Mouse (Mus musculus): ENCODE measurements at regions not wholly inside any gene's neighbourhood (a gene's known extent, or its start where the extent isn't known, plus 50 kb on each side); places are given as distances from the start of the nearest gene placed in this dataset.

DNA sequence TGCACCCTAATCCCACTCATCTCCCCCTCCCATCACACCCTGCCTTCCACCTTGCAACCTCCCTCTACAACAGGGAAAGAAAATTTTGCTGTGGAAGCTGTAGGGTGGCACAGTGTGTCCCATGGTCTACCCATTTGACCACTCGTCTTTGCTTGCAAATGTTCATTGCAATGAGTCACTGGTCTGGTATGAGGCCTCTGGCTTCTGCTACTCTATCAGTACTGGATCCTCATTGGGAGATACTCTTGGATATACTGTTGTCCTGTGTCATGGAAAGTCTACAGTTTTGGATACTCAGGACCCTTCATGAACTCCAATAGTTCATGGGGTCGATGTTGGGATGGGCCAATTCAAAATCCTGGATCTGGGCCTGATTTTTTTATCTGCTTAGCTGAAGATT lies 156.1 kb downstream of the 1500009L16Rik start:
- 85% methylated on average over 2 of the region's 2 CpGs for WGBS
- Histone ChIP-seq H3K4me1 (ENCODE audit: control insufficient read depth, insufficient read depth, low read length) (peaks cover 3% of the 10 kb centered on the region), H3K4me3 (ENCODE audit: low read depth, low read length) (no peak overlapping the region), H3K4me2 (ENCODE audit: low read depth, low read length) (no peak overlapping the region), H3K9ac (replicated peaks; ENCODE audit: low read length) (no peak overlapping the region), H3K9me3 (replicated peaks; ENCODE audit: control insufficient read depth, low read length) (no peaks in the 10 kb centered on the region), H3K27ac (replicated peaks; ENCODE audit: low read depth, low read length) (no peak overlapping the region), H3K36me3 (replicated peaks; ENCODE audit: control insufficient read depth, insufficient read depth, low read depth, low read length) (no peaks in the 10 kb centered on the region), H3K27me3 (ENCODE audit: control insufficient read depth, insufficient read depth, low read length) (no peaks in the 10 kb centered on the region)
- ATAC-seq (replicated peaks; ENCODE audit: insufficient number of reproducible peaks, low FRiP score, low TSS enrichment, low read depth): no peak
- DNase-seq (ENCODE audit: low spot score): no peak

DNA sequence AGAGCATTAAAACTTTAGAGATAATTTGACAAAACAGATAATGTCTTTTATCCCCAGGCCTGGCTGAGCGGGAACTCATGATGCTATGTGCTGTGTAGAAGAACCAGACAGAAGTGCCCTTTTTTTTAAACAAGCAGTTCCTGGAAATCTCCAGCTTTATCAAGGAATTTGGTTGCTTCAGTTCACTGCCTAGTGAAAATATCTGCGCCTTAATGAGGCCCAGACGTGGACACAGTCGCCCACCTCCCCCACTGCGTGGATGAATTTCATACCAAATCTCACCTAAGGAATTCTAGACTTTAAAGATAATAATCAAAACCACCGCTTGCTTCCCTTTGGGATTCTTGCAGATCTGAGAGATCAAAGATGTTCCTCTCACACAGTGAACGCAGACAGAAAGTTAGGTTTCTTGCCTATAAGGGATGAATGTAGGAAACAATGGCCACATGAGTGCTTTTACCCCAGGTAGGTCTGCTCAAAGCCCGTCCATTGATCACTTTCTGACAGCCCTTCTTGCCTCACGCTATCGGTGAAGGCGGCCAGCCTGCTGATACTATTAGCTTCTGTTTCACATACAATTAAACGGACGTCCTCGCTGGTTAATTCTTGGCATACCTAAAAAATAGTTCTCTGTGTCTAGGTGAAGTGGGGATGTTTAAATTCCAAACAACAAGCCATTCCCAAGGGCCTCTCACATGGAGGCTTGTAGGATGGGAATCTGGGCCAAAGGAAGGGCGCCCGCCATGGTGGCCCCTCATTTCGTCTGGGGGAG lies 159.6 kb downstream of the 1500009L16Rik start:
- H3K27me3 ChIP-seq (ENCODE audit: control insufficient read depth, insufficient read depth, low read length): no peaks in the 10 kb centered on the region
- ATAC-seq (replicated peaks; ENCODE audit: insufficient number of reproducible peaks, low FRiP score, low TSS enrichment, low read depth) (peak; percentile 71), DNase-seq (ENCODE audit: low spot score) (peak; percentile 82)
- H3K9me3 ChIP-seq (replicated peaks; ENCODE audit: control insufficient read depth, low read length): no peaks in the 10 kb centered on the region
- peak overlapping the region; percentile 76 for H3K27ac ChIP-seq (replicated peaks; ENCODE audit: low read depth, low read length)
- no peak overlapping the region for H3K9ac ChIP-seq (replicated peaks; ENCODE audit: low read length)
- H3K4me2 ChIP-seq (ENCODE audit: low read depth, low read length): no peak overlapping the region
- H3K4me3 ChIP-seq (ENCODE audit: low read depth, low read length): no peak overlapping the region
- H3K36me3 ChIP-seq (replicated peaks; ENCODE audit: control insufficient read depth, insufficient read depth, low read depth, low read length): no peaks in the 10 kb centered on the region
- H3K4me1 ChIP-seq (ENCODE audit: control insufficient read depth, insufficient read depth, low read length): peaks cover 3% of the 10 kb centered on the region
- 28% methylated on average over 17 of the region's 17 CpGs for WGBS

DNA sequence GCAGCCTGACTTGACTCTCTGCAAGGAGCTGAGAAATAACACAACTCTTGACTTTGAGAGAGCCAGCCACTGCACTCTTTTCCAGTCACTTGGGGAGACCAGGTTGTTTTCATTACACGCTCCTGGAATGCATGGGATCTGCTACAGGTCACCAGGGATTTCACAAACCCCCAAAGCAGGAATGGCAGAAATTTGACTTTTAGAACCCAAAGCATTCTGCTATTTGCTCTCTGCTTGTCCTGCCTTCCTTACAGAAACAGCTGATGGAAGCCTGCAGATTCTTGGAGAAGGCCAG lies 160.2 kb downstream of the 1500009L16Rik start:
- ATAC-seq (replicated peaks; ENCODE audit: insufficient number of reproducible peaks, low FRiP score, low TSS enrichment, low read depth): peak; percentile 16; the same call in 1 of the 2 replicates

DNA sequence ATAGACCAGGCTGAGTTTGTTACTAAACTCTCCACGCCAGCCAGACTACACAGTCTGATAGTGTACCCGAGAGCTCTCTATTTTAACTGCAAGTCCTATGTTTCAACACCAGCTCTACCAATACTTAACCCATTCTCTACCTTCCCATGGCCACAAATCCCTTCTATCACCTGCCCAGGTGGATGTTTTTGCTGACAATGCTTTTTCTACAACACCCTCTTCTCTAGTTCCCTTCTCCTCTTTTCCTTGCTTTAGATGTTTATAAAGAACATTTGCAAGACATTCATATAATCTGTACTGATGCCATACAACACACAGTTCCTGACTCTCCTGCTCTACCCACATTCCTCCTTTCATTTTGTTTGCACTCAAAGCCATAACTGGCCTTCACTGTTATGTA lies 161.9 kb downstream of the 1500009L16Rik start:
- no peaks in the 10 kb centered on the region for H3K36me3 ChIP-seq (replicated peaks; ENCODE audit: control insufficient read depth, insufficient read depth, low read depth, low read length)
- peaks cover 3% of the 10 kb centered on the region for H3K4me1 ChIP-seq (ENCODE audit: control insufficient read depth, insufficient read depth, low read length)
- H3K4me3 ChIP-seq (ENCODE audit: low read depth, low read length): no peak overlapping the region
- no peak overlapping the region for H3K4me2 ChIP-seq (ENCODE audit: low read depth, low read length)
- no peak for DNase-seq (ENCODE audit: low spot score)
- 86% methylated on average over 2 of the region's 2 CpGs for WGBS
- no peaks in the 10 kb centered on the region for H3K9me3 ChIP-seq (replicated peaks; ENCODE audit: control insufficient read depth, low read length)
- no peak for ATAC-seq (replicated peaks; ENCODE audit: insufficient number of reproducible peaks, low FRiP score, low TSS enrichment, low read depth)
- no peak overlapping the region for H3K27ac ChIP-seq (replicated peaks; ENCODE audit: low read depth, low read length)
- H3K27me3 ChIP-seq (ENCODE audit: control insufficient read depth, insufficient read depth, low read length): no peaks in the 10 kb centered on the region
- H3K9ac ChIP-seq (replicated peaks; ENCODE audit: low read length): no peak overlapping the region

More for the DNA sequence above, 160.2 kb downstream of the 1500009L16Rik start:
- peak; percentile 79 for DNase-seq (ENCODE audit: low spot score)
- Histone ChIP-seq H3K4me3 (ENCODE audit: low read depth, low read length) (no peak overlapping the region), H3K9ac (replicated peaks; ENCODE audit: low read length) (no peak overlapping the region), H3K27me3 (ENCODE audit: control insufficient read depth, insufficient read depth, low read length) (no peaks in the 10 kb centered on the region), H3K4me2 (ENCODE audit: low read depth, low read length) (no peak overlapping the region), H3K9me3 (replicated peaks; ENCODE audit: control insufficient read depth, low read length) (no peaks in the 10 kb centered on the region), H3K4me1 (ENCODE audit: control insufficient read depth, insufficient read depth, low read length) (peaks cover 3% of the 10 kb centered on the region), H3K36me3 (replicated peaks; ENCODE audit: control insufficient read depth, insufficient read depth, low read depth, low read length) (no peaks in the 10 kb centered on the region), H3K27ac (replicated peaks; ENCODE audit: low read depth, low read length) (peak overlapping the region; percentile 66)
- WGBS: 17% methylated on average over 1 of the region's 1 CpGs

DNA sequence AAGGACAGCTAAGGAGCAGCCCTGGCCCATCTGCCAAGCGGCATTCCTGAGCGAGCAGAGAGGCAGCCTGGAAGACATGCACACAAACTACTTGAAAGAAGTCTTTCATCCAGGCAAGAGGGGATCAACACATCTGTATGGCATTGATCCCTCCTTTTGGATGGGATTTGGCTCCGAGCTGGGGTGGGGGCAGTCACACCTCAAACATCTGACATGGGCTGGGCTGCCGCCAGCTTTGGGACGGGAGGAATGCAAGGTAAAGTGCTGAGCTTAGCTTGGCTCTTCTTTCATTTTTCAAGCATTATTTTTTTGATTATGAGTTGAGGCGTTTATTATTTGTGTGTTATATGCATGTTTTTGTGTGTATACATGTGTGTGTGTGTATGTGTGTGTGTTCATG lies 165.9 kb downstream of the 1500009L16Rik start:
- Histone ChIP-seq H3K36me3 (replicated peaks; ENCODE audit: control insufficient read depth, insufficient read depth, low read depth, low read length) (no peaks in the 10 kb centered on the region), H3K27ac (replicated peaks; ENCODE audit: low read depth, low read length) (no peak overlapping the region), H3K27me3 (ENCODE audit: control insufficient read depth, insufficient read depth, low read length) (no peaks in the 10 kb centered on the region), H3K4me2 (ENCODE audit: low read depth, low read length) (no peak overlapping the region), H3K4me1 (ENCODE audit: control insufficient read depth, insufficient read depth, low read length) (no peaks in the 10 kb centered on the region), H3K9me3 (replicated peaks; ENCODE audit: control insufficient read depth, low read length) (no peaks in the 10 kb centered on the region), H3K4me3 (ENCODE audit: low read depth, low read length) (no peak overlapping the region), H3K9ac (replicated peaks; ENCODE audit: low read length) (no peak overlapping the region)
- no peak for ATAC-seq (replicated peaks; ENCODE audit: insufficient number of reproducible peaks, low FRiP score, low TSS enrichment, low read depth)
- DNase-seq (ENCODE audit: low spot score): no peak
- 72% methylated on average over 6 of the region's 6 CpGs for WGBS

DNA sequence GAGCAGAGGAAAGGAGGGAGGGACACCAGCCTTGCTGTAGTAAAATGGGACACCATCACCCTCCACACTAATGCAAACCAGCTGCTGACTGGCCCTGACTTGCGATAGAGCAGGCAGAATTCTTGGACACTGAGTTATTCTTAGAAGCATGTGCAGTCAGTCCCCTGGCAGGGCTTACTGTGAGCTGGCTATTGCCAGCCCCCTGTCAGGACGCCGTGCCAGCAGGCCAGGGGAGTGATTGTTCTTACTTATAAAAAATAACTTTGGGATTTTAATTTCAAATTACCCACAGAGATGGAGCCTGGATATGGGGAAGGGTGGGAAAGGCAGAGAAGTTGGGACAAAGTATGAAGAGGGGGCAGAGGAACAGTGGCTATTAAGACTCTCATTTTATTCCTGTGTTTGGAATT lies 173.1 kb downstream of the 1500009L16Rik start:
- peaks cover 4% of the 10 kb centered on the region; the same call in 1 of the 2 replicates for H3K4me1 ChIP-seq (ENCODE audit: control insufficient read depth, insufficient read depth, low read length)
- DNase-seq (ENCODE audit: low spot score): peak; percentile 80
- WGBS: 19% methylated on average over 3 of the region's 3 CpGs
- ATAC-seq (replicated peaks; ENCODE audit: insufficient number of reproducible peaks, low FRiP score, low TSS enrichment, low read depth): peak; percentile 56; the same call in 1 of the 2 replicates
- no peak overlapping the region for H3K9ac ChIP-seq (replicated peaks; ENCODE audit: low read length)
- no peaks in the 10 kb centered on the region for H3K36me3 ChIP-seq (replicated peaks; ENCODE audit: control insufficient read depth, insufficient read depth, low read depth, low read length)
- no peak overlapping the region for H3K4me3 ChIP-seq (ENCODE audit: low read depth, low read length)
- no peaks in the 10 kb centered on the region for H3K27me3 ChIP-seq (ENCODE audit: control insufficient read depth, insufficient read depth, low read length)
- H3K27ac ChIP-seq (replicated peaks; ENCODE audit: low read depth, low read length): no peak overlapping the region
- no peak overlapping the region for H3K4me2 ChIP-seq (ENCODE audit: low read depth, low read length)
- no peaks in the 10 kb centered on the region for H3K9me3 ChIP-seq (replicated peaks; ENCODE audit: control insufficient read depth, low read length)

DNA sequence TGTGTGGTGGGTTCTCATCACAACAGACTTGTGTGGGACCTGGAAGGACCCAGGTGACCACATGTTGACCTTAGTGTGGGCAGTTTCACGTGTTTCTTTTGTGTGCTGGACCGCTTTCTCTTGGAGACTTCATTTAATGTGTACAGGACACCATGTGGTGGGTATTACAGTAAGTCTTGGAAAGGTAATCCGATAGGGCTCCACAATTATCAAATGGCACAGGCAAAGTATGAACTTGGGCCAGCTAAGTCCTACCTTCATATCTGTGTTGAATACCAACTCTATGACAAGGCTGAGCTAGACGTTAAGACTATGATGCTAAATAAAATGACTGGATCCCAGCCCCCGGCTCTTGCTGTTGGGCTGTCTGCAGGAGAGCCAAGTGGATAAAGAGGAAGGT lies 173.5 kb downstream of the 1500009L16Rik start:
- WGBS: 74% methylated on average over 5 of the region's 5 CpGs
- ATAC-seq (replicated peaks; ENCODE audit: insufficient number of reproducible peaks, low FRiP score, low TSS enrichment, low read depth) (0 out of 2 replicates have a peak, but pooled peaks have one; percentile 29), DNase-seq (ENCODE audit: low spot score) (peak; percentile 8)
- Histone ChIP-seq H3K9ac (replicated peaks; ENCODE audit: low read length) (no peak overlapping the region), H3K27me3 (ENCODE audit: control insufficient read depth, insufficient read depth, low read length) (no peaks in the 10 kb centered on the region), H3K4me2 (ENCODE audit: low read depth, low read length) (no peak overlapping the region), H3K4me3 (ENCODE audit: low read depth, low read length) (no peak overlapping the region), H3K4me1 (ENCODE audit: control insufficient read depth, insufficient read depth, low read length) (peaks cover 4% of the 10 kb centered on the region; the same call in 1 of the 2 replicates), H3K27ac (replicated peaks; ENCODE audit: low read depth, low read length) (no peak overlapping the region), H3K9me3 (replicated peaks; ENCODE audit: control insufficient read depth, low read length) (no peaks in the 10 kb centered on the region), H3K36me3 (replicated peaks; ENCODE audit: control insufficient read depth, insufficient read depth, low read depth, low read length) (no peaks in the 10 kb centered on the region)

DNA sequence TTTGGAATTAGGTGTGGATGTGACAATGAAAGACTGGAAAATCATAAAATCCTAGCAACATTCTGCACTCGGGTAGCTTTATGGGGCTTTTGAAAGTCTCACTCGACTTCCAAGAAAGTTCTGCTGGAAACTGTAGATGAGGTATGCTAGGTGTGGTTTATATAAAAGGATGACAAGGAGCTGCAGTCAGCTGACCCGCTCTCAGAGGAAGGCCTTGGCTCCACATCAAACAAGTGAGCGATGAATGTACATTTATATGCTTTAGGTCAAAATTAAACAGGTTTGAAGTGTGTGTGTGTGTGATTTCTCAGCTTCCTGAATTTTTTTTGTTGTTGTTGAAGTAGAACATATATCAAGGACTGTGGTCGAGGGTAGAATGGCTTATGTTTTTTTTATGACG lies 174.9 kb downstream of the 1500009L16Rik start:
- peaks cover 4% of the 10 kb centered on the region; the same call in 1 of the 2 replicates for H3K4me1 ChIP-seq (ENCODE audit: control insufficient read depth, insufficient read depth, low read length)
- no peak overlapping the region for H3K9ac ChIP-seq (replicated peaks; ENCODE audit: low read length)
- H3K9me3 ChIP-seq (replicated peaks; ENCODE audit: control insufficient read depth, low read length): no peaks in the 10 kb centered on the region
- no peak overlapping the region for H3K4me3 ChIP-seq (ENCODE audit: low read depth, low read length)
- WGBS: 84% methylated on average over 6 of the region's 6 CpGs
- H3K4me2 ChIP-seq (ENCODE audit: low read depth, low read length): no peak overlapping the region
- no peak overlapping the region for H3K27ac ChIP-seq (replicated peaks; ENCODE audit: low read depth, low read length)
- H3K36me3 ChIP-seq (replicated peaks; ENCODE audit: control insufficient read depth, insufficient read depth, low read depth, low read length): no peaks in the 10 kb centered on the region
- DNase-seq (ENCODE audit: low spot score): no peak
- no peaks in the 10 kb centered on the region for H3K27me3 ChIP-seq (ENCODE audit: control insufficient read depth, insufficient read depth, low read length)
- ATAC-seq (replicated peaks; ENCODE audit: insufficient number of reproducible peaks, low FRiP score, low TSS enrichment, low read depth): no peak

Measured in embryonic facial prominence, embryonic 11.5 days (tissue).